Mouse (Mus musculus) urinary bladder, adult 2 months (tissue): ENCODE results near the gene Nol11. TPM values are rescaled to one million over a fixed set of nuclear protein-coding genes. Genes with fewer than 3 reads are reported as not detected.
"Not testable (repeated sequence)": the region's sequence is repeated elsewhere in the genome, so short reads cannot be mapped to it uniquely, and the experiment has no call there.

Experiments
- DNase-seq: peaks from one replicate; pipeline ENCODE4 v3.0.0; 2022; ENCODE audit warnings: low spot score
- polyA plus RNA-seq: library from polyadenylated mRNA; depleted of rRNA; stranded (reverse); fragments of >200 nt; gene quantifications from 2 replicates; pipeline ENCODE4 v1.2.3, GENCODE M21; 2012

The Nol11 gene
- polyA plus RNA-seq, 1 experiment = 19.5 TPM

DNA sequence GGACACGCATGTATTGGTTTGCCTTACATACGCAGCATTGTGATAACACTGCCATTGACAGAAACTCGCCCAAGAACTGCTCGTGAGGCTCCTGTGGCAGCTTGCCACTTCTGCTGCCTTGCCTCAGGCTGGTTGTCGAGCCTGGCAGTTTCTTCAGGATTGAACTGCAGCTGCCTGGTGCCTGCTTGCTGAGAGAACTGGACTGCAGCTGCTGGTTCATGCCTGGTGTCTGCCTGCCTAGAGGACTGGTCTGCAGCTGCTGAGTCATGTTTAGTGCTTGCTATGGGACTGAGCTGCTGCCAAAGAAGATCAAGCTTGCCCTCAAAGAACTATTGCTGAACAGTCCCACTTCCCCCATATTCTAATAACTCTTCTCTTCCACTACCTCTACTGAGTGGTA lies 33.9 kb downstream of the Nol11 start:
- DNase-seq = no peak

GRCm38 (mm10) chr11:107154431-107154830 lies 34.8 kb downstream of the Nol11 start:
- no peak for DNase-seq

- no peak for DNase-seq
Measured at GRCm38 (mm10) chr11:107153645-107154044, 35.5 kb downstream of the Nol11 start.

DNA sequence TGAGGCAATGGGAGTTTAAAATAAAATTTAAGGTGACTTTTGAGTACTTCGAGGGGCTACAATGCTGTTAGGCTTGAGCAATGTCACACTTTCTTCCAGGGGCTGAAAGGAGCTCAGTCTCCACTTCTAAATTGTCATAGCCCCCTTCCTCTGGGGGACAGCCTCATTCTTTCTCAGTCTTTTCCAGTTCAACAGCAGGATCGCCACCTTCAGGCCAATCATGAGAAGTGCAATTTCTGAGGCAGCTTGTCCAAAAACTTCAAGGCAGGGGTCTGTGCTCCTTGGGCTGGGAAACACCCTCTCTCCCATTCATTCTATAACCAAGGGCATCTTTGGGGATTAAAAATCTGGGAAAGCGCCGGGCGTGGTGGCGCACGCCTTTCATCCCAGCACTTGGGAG lies 37.4 kb downstream of the Nol11 start:
- no peak for DNase-seq

DNA sequence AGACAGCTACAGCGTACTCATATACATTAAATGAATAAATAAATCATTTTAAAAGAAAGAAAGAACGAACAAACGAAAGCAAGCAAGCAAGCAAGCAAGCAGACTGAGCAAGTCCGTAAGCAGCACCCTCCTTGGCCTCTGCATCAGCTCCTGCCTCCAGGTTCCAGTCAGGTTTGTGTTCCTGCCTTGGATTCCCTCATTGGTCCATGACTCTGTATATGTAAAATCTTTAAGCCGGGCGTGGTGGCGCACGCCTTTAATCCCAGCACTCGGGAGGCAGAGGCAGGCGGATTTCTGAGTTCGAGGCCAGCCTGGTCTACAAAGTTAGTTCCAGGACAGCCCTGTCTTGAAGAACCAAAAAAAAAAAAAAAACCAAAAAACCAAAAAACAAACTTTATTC lies 45.2 kb downstream of the Nol11 start:
- DNase-seq = not testable (repeated sequence)

DNA sequence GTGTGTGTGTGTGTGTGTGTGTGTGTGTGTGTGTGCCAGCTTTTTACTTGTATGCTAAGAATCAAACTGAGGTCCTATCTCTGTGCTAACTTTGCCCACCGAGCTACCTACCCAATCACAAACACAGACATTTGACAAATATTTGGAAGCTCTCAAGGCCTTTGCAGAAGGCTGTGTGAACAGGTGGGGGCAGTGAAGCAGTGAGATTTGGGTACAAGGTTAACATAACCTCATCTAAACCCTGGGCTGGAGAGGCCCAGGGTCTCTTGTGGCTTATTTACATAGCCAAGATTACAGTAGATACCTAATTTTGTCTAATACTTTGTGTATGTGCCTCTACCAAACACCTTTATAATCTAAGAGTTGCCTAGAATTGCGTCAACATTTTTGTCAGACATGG lies 46.8 kb downstream of the Nol11 start:
- DNase-seq = no peak

DNA sequence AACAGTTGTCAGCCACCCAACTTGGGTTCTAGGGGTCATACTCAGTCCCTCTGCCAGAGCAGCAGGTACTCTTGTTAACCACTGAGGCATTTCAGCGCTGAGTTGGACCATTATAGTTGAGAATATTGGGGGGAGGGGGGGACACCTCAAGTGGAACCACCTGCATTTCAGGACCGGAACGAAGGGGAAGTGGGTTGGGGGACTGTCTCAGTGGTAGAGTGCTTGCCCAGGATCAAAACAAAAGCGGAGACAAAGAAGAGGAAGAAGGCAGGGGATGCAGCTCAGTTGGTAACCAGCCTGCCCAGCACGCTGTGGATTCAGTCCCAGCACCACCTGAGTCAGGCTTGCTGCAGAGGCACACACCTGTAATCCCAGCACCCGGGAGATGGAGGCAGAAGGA lies 48.4 kb downstream of the Nol11 start:
- no peak for DNase-seq

DNA sequence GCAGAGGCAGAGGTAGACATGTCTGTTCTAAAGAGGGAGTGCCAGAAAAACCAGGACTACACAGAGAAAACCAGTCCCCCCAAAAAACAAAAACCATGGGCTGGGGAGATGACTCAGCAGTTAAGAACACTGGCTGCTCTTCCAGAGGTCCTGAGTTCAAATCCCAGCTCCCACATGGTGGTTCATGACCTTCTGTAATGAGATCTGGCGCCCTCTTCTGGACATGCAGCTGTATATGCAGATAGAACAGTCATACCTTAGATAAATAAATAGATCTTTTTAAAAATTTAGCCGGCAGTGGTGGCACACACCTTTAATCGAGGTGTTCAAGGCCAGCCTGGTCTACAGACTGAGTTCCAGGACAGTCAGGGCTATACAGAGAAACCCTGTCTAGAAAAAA lies 50.5 kb downstream of the Nol11 start:
- no peak for DNase-seq

- no peak for DNase-seq
Measured at GRCm38 (mm10) chr11:107137593-107137992, 51.6 kb downstream of the Nol11 start.

DNA sequence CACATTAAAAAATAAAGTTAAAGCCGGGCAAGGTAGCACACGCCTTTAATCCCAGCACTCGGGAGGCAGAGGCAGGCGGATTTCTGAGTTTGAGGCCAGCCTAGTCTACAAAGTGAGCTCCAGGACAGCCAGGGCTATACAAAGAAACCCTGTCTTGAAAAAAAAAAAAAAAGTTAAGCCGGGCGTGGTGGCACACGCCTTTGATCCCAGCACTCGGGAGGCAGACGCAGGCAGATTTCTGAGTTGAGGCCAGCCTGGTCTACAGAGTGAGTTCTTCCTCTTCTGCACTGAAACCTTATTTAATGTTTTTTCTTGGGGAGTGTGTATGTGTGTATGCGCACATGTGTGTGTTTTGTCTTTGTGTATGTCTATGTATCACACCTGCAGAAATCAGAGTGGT lies 52.7 kb downstream of the Nol11 start:
- DNase-seq = not testable (repeated sequence)

- DNase-seq = no peak
Measured at GRCm38 (mm10) chr11:107135741-107136140, 53.4 kb downstream of the Nol11 start.

DNA sequence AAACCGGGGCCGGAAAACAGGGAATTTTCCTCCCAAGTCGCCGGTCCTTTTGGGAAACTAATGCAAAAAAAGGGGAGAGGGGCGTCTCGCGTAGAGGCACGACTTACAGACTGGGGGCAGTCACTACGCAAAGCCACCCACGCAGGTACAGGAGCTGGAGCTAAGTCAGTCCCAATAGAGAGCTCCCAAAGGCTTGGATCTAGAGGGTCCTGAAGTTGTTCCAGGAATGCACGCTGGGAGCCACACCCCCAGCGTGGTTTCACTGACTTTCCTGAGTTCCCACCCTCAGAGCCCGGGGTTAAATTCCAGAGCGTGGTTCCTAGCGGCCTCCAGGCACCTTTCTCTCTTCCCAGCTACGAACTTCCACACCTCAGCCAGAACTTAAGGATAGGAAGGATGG lies 56.8 kb downstream of the Nol11 start:
- no peak for DNase-seq

GRCm38 (mm10) chr11:107131749-107132421 lies 57.3 kb downstream of the Nol11 start, which contains the start of gene Bptf:
Gene Bptf (minus strand): TSS chr11:107132127.
- DNase-seq = peak; percentile 87

- peak; percentile 72 for DNase-seq
Measured at GRCm38 (mm10) chr11:107130879-107131748, 58.1 kb downstream of the Nol11 start.

DNA sequence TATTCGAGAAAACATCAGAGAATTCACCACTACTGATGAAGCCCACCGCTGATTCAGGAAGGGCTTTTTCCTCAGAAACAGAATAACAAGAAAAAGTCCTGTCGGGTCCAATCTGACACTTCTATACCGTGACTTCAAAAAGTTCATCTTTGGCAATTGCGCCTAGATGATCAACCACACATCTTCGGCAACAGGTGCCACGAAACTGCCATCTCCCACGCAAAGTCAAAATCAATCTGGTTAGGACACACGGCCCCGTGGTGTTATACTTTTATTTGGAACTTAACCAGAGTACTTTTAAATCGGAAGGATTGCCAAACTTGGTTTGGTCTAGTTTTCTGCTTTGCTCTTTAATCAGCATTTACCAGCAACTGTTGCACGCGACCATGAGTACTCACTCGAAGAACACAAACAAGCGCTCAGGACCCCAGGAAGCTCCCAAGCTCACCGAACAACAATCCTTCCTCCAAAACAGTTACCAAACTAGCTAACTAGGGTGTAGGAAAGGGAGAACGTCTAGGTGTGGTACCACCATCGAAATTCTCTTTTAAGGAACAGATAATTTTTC lies 58.9 kb downstream of the Nol11 start:
- no peak for DNase-seq

- no peak for DNase-seq
Measured at GRCm38 (mm10) chr11:107129641-107130040, 59.5 kb downstream of the Nol11 start.

GRCm38 (mm10) chr11:107126716-107127115 lies 62.5 kb downstream of the Nol11 start:
- DNase-seq = not testable (repeated sequence)

DNA sequence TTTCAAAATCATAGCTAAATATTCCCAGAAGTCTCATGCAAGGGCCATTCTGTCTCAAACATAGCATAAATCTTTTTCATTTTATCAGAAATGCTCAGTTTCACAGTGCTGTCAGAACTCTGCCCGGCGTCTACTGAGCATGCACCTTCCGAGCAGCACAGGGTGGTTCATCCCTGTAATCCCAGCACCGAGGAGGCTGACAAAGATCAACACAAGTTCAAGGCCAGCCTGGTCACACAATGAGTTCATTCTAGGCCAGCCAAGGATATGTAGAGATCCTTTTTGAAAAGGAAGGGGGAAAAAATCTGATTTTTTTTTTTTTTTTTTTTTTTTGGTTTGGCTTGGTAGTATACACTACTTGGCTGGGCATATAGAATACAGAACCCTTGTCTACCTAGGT lies 64.2 kb downstream of the Nol11 start:
- no peak for DNase-seq

DNA sequence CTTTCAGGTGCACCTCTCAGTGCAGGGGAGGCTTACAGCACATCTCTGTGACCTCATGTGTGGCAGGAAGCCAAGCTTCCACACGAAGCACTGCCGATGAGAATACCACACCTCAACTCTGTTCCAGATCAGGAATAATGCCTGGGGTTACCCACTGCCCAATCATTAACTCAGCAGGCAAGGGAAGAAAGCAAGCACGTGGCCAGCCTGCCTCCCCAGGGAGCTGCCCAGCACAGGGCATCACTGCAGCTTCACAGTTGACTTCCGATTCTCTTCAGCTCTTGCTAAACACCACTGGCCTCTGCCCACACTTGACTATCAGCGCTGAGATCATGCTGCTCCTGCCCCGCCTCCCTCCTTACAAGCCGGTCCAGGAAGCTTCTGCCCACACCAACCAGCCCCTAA lies 64.9 kb downstream of the Nol11 start:
- no peak for DNase-seq

GRCm38 (mm10) chr11:107117789-107118188 lies 71.4 kb downstream of the Nol11 start:
- no peak for DNase-seq
